Comparison of ENCODE assay signal across 8 mouse cellular contexts in genomic region chr13:90967422-90967821, GRCm38 (mm10). TPM values are rescaled to one million over a fixed set of nuclear protein-coding genes. Genes with fewer than 3 reads are reported as not detected.
DNase-seq lines count a peak whose midpoint lies in the region; ATAC-seq and TF ChIP-seq lines count a peak whose summit lies in the region.

No protein-coding gene starts in this region.

- no peaks in the 10 kb centered on the region for H3K36me3 ChIP-seq in forebrain, embryonic 13.5 days (ENCODE audit: poor library complexity, severe bottlenecking)
- H3K36me3 ChIP-seq in lung, embryonic 16.5 days (ENCODE audit: control insufficient read depth, insufficient read depth, low read length), result no peaks in the 10 kb centered on the region

- peak; percentile 95 for ATAC-seq in forebrain, embryonic 13.5 days
- ATAC-seq in hematopoietic stem cell, adult 5-6 weeks (replicated peaks in 1 of 2; ENCODE audit: insufficient read depth in 1 of 2, low FRiP score in 2 of 2, low TSS enrichment in 1 of 2, low read depth in 1 of 2, poor library complexity in 2 of 2, severe bottlenecking in 2 of 2), result peak; percentile 92 to 98
- peak; percentile 86 for ATAC-seq in lung, embryonic 16.5 days (ENCODE audit: low read depth)

- no peaks in the 10 kb centered on the region for H3K9me3 ChIP-seq in forebrain, embryonic 13.5 days (replicated peaks)
- no peaks in the 10 kb centered on the region for H3K9me3 ChIP-seq in lung, embryonic 16.5 days (ENCODE audit: control insufficient read depth, low read length)

- TF ChIP-seq CTCF in layer of hippocampus, adult 2 months (conservative IDR thresholded peaks at IDR 0.05), result peak; percentile 95

- H3K27ac ChIP-seq in forebrain, embryonic 13.5 days, result no peak overlapping the region
- H3K27ac ChIP-seq in layer of hippocampus, adult 2 months, result 0 out of 2 replicates have a peak overlapping the region, but pooled peaks have one; percentile 40
- H3K27ac ChIP-seq in lung, embryonic 16.5 days (ENCODE audit: low read length), result no peak overlapping the region

- H3K4me3 ChIP-seq in forebrain, embryonic 13.5 days, result no peak overlapping the region
- no peak overlapping the region for H3K4me3 ChIP-seq in layer of hippocampus, adult 2 months
- H3K4me3 ChIP-seq in lung, embryonic 16.5 days (ENCODE audit: low read length), result no peak overlapping the region

- no peak overlapping the region for H3K4me2 ChIP-seq in forebrain, embryonic 13.5 days
- no peak overlapping the region for H3K4me2 ChIP-seq in lung, embryonic 16.5 days (ENCODE audit: low read depth, low read length)

- H3K4me1 ChIP-seq in forebrain, embryonic 13.5 days, result peaks cover 10% of the 10 kb centered on the region
- H3K4me1 ChIP-seq in lung, embryonic 16.5 days (replicated peaks; ENCODE audit: control insufficient read depth, insufficient read depth, low read length), result no peaks in the 10 kb centered on the region

- H3K27me3 ChIP-seq in forebrain, embryonic 13.5 days, result no peaks in the 10 kb centered on the region
- no peaks in the 10 kb centered on the region for H3K27me3 ChIP-seq in lung, embryonic 16.5 days (ENCODE audit: control insufficient read depth, insufficient read depth, low read depth, low read length)

- 2% methylated on average over 4 of the region's 4 CpGs for WGBS in forebrain, embryonic 13.5 days
- 7% methylated on average over 4 of the region's 4 CpGs for WGBS in lung, embryonic 16.5 days

- H3K9ac ChIP-seq in forebrain, embryonic 13.5 days, result no peak overlapping the region
- H3K9ac ChIP-seq in lung, embryonic 16.5 days (ENCODE audit: low read length), result no peak overlapping the region

- DNase-seq in ES-CJ7 (ENCODE audit: low read depth, low spot score), result peak; percentile 68
- DNase-seq in c-Kit-positive CD71-negative TER-119-negative erythroid progenitor cells, embryonic 14.5 days (ENCODE audit: low read depth), result peak; percentile 48
- peak; percentile 83 to 89 for DNase-seq in layer of hippocampus, adult 2 months (ENCODE audit: low spot score in 2 of 2)
- DNase-seq in ovary, postnatal 36 days (ENCODE audit: low spot score), result peak; percentile 75
- DNase-seq in thymus, postnatal 10 days (ENCODE audit: low spot score in 2 of 2), result peak; percentile 40 to 79

RNA-seq across cellular contexts. Expression of gene Rps23, which starts 44.7 kb away (rescaled TPM):
- polyA plus RNA-seq in forebrain, embryonic 13.5 days (2015; fragmentation: Nextera tagmentation; extraction: Ambion mirVana), result 174 and 219 TPM in 2 replicates
- total RNA-seq in hematopoietic stem cell, adult 5-6 weeks (2017), result 1,288 and 2,349 TPM in 2 replicates
- 100 to 1,000 TPM; 227 to 254 TPM for total RNA-seq in layer of hippocampus, adult 2 months (2021)
- 184 and 222 TPM in 2 replicates for polyA plus RNA-seq in lung, embryonic 16.5 days (2015; fragmentation: Nextera tagmentation; extraction: Ambion mirVana)
